Mouse (Mus musculus): Measurements from ENCODE around the gene Kmt2e.

DNA sequence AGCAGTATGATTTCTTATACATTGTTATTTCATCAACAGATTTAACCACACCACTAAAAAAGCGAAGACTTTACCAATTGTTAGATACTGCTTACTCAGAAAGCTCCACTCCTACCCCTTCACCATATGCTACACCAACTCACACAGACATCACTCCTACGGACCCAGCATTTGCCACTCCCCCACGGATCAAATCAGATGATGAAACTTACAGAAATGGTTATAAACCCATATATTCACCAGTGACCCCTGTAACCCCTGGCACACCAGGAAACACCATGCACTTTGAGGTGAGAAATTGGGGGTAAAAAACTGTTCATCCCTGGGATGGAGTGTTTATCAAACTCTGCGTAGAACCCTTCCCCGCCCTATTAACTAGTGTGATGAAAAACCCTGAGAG lies 62.7 kb downstream of the Kmt2e start:
- TF ChIP-seq CTCF (IDR thresholded peaks at IDR 0.05; ENCODE audit: extremely low read depth, insufficient read length, insufficient replicate concordance, low read depth, low read length) (no peak), POLR2A (IDR thresholded peaks at IDR 0.05; ENCODE audit: low read depth, low read length) (no peak)
